Mouse (Mus musculus): Measurements from ENCODE around the gene Insl5. TPM values are rescaled to one million over a fixed set of nuclear protein-coding genes. Genes with fewer than 3 reads are reported as not detected.

Insl5 gene
- polyA plus RNA-seq, 1 experiment from 2014 or later, result 0.31 TPM

GRCm38 (mm10) chr4:102972071-102972470 is 54.6 kb downstream of the Insl5 start:
- H3K27me3 ChIP-seq (ENCODE audit: control insufficient read depth, insufficient read depth, low read length), result no peaks in the 10 kb centered on the region
- H3K4me3 ChIP-seq (ENCODE audit: low read depth, low read length), result no peak overlapping the region
- WGBS, result 86% methylated on average over 3 of the region's 3 CpGs
- no peak overlapping the region for H3K4me2 ChIP-seq (ENCODE audit: low read depth, low read length)
- no peak overlapping the region for H3K9ac ChIP-seq (replicated peaks; ENCODE audit: low read depth, low read length)
- no peaks in the 10 kb centered on the region for H3K9me3 ChIP-seq (ENCODE audit: control insufficient read depth, low read length)
- H3K36me3 ChIP-seq (ENCODE audit: control insufficient read depth, insufficient read depth, low read length), result no peaks in the 10 kb centered on the region; the same call in 1 of the 2 replicates
- no peak for ATAC-seq (ENCODE audit: low read depth)
- H3K27ac ChIP-seq (ENCODE audit: low read depth, low read length), result no peak overlapping the region
- H3K4me1 ChIP-seq (ENCODE audit: control insufficient read depth, insufficient read depth, low read length), result no peaks in the 10 kb centered on the region

- Histone ChIP-seq H3K4me1 (ENCODE audit: control insufficient read depth, insufficient read depth, low read length) (no peaks in the 10 kb centered on the region), H3K9me3 (ENCODE audit: control insufficient read depth, low read length) (no peaks in the 10 kb centered on the region), H3K9ac (replicated peaks; ENCODE audit: low read depth, low read length) (no peak overlapping the region), H3K27me3 (ENCODE audit: control insufficient read depth, insufficient read depth, low read length) (no peaks in the 10 kb centered on the region), H3K36me3 (ENCODE audit: control insufficient read depth, insufficient read depth, low read length) (no peaks in the 10 kb centered on the region; the same call in 1 of the 2 replicates), H3K4me2 (ENCODE audit: low read depth, low read length) (no peak overlapping the region), H3K27ac (ENCODE audit: low read depth, low read length) (no peak overlapping the region), H3K4me3 (ENCODE audit: low read depth, low read length) (no peak overlapping the region)
- WGBS, result 75% methylated on average over 5 of the region's 5 CpGs
- no peak for ATAC-seq (ENCODE audit: low read depth)
These were observed 55.5 kb downstream of the Insl5 start for GRCm38 (mm10) chr4:102971159-102971558.

GRCm38 (mm10) chr4:102969599-102969998 is 57.0 kb downstream of the Insl5 start:
- Histone ChIP-seq H3K4me2 (ENCODE audit: low read depth, low read length) (no peak overlapping the region), H3K27ac (ENCODE audit: low read depth, low read length) (no peak overlapping the region), H3K4me1 (ENCODE audit: control insufficient read depth, insufficient read depth, low read length) (no peaks in the 10 kb centered on the region), H3K9ac (replicated peaks; ENCODE audit: low read depth, low read length) (no peak overlapping the region), H3K9me3 (ENCODE audit: control insufficient read depth, low read length) (no peaks in the 10 kb centered on the region), H3K36me3 (ENCODE audit: control insufficient read depth, insufficient read depth, low read length) (peaks cover 4% of the 10 kb centered on the region; the same call in 1 of the 2 replicates), H3K4me3 (ENCODE audit: low read depth, low read length) (no peak overlapping the region), H3K27me3 (ENCODE audit: control insufficient read depth, insufficient read depth, low read length) (no peaks in the 10 kb centered on the region)
- ATAC-seq (ENCODE audit: low read depth), result no peak
- 80% methylated on average over 5 of the region's 5 CpGs for WGBS

Other genes starting within 250 kb of the Insl5 start
- gene Tctex1d1, start 48.2 kb downstream of the Insl5 start, polyA plus RNA-seq (2014; fragmentation: Nextera tagmentation; extraction: Ambion mirVana), result 1.7 and 3.8 TPM in 2 replicates
- 41.3 and 45.5 TPM in 2 replicates for gene Mier1, start 87.5 kb upstream of the Insl5 start, polyA plus RNA-seq (2014; fragmentation: Nextera tagmentation; extraction: Ambion mirVana)
- 4.1 and 4.5 TPM in 2 replicates for gene Wdr78, start 87.7 kb upstream of the Insl5 start, polyA plus RNA-seq (2014; fragmentation: Nextera tagmentation; extraction: Ambion mirVana)
- gene Slc35d1, start 188.3 kb upstream of the Insl5 start, polyA plus RNA-seq (2014; fragmentation: Nextera tagmentation; extraction: Ambion mirVana), result 9.5 and 10.0 TPM in 2 replicates